Mouse (Mus musculus) T-helper 1 cell (primary cell): Measurements from ENCODE around the gene Syap1.
"Not testable (repeated sequence)": the region's sequence is repeated elsewhere in the genome, so short reads cannot be mapped to it uniquely, and the experiment has no call there.

Experiments
- in situ Hi-C: fragments of 300-600 bp; cut with MboI, MseI; formaldehyde crosslinking; loops from one replicate; pipeline ENCODE4 v1.15.1; 2025; ENCODE audit warnings: high pct_unique_total_duplicates

Gene Syap1

DNA sequence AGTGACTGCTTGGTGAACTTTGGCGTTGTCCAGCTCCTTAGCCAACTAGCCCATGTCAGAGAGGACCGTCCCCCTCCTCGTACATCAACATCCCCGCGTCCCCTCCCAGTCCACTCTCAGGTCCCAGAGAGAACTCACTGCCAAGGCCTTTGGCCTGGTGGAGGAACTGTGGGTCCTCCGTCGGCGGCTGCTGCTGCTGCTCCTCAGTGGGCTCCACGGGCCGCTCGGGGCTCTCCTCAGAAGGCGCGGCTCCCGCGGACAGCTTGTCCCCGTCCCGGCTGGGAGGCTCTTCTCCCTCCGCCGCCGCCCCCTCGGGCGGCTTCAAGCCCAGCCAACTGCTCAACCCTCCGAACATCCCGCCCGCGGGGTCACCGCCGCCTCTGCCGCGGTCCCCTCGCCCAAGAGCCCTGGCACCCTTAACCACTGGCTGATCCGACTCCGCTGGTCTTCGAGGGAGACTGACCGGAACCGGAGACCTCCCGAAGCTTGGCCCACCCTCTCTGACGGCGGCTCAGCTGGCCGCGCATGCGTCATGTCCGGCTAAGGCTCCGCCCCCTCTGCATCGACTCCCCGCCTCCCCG lies at the start of gene Syap1:
Syap1 (minus strand) TSS at position 517 of the 581 bp plus-strand sequence.
- in situ Hi-C loops, result no loop called here

DNA sequence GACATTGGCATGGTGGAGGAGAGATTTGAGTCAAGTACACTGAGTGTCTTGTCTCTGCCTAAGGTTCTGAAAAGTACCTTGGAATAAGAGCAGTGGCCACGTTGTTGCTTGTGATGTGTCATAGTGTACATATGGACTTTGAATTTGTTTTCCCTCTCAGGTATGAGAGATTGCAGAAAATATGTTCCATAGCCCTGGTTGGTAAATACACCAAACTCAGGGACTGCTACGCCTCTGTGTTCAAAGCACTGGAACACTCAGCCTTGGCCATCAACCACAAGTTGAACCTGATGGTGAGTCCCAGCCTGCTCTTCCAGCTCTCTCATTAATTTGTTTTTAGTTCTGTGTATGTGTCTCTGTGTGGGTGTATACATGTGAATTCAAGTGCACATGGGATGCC lies 43.2 kb upstream of the Syap1 start:
- in situ Hi-C loops, result loop anchor here (25.0 kb wide), 1 partner anchor 1131 kb away; no protein-coding TSS in a partner anchor

DNA sequence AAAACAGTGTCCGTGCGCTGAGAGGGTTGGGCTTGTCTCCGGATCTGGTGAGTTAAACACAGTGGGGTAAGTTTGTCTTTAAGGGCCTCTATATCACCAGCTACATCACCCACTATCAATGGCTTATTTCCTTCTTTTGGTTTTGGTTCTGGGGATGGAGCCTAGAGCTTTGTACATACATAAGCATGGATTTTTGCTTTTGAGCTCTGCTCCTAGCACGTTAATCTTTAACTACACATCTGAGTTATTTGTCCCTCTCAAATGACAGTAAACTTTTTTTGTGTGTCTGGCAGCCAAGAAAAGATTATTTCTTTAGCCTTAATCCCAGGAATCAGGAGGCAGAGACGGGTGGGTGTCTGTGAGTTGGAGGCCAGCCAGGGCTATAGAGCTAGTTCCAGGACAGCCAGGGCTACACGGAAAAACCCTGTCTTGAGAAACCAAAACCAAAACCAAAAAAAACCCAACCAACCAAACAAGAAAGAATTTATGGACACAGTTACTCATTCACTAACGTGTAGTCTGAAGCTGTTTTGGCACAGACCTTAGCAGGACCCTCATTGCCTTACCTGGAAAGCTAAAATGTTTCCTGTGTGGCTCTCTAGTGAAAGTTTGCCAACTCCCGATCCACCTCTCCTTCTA lies 33.4 kb upstream of the Syap1 start:
- in situ Hi-C loops, result no loop called here

DNA sequence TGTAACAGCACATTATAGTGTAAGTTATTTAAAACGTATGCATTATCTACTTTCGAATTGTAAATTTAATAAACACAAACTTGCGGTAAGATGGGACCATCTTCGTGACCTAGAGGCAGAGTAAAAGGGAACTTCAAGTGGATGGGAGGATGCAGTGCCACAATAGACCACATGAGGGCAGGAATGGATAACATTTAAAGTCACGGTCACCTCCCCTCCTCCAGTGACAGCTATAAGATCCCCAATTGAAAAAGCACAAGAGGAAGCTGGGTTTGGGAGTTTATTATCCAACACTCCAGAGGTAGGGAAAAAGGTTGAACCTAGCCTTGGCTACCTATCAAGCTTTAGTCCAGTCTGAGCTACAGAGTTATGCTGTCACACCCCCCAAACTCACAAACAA lies 27.4 kb upstream of the Syap1 start:
- in situ Hi-C loops, result no loop called here

DNA sequence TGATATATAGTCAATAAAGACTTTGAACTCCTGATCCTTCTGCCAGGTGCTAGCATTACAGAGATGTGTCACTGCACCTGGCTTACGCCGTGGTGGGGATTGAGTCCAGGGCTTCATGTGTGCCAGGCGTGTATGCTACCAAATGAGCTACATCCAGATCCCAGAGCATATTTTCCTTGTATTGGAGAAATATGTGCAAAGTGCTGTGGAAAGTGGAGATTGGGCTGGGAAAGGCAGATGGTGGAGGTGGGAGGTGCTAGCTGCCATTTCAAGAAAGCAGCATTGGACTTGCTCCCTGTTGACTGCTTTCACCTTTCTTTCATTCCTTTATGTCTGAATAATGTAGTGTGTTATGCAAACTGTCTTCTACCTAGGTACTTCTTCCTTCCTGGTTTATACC lies 25.4 kb upstream of the Syap1 start:
- in situ Hi-C loops, result no loop called here

DNA sequence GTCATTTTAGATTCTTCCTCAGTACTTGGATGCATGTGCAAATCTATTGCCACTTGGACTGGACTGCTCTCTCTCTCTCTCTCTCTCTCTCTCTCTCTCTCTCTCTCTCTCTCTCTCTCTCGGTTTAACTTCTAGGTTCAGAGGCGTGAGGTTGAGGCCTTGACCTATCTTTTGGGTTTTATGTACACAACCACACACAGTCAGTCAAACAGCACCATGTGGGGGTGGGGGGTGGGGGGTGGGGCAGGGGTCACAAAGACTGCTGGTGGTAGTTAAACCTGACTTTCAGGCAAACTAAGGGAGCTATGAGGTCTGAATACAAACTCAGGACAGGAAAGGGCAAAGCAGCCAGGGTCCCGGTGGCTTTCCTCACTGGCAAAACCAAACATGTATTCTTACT lies 19.3 kb upstream of the Syap1 start:
- in situ Hi-C loops, result no loop called here

DNA sequence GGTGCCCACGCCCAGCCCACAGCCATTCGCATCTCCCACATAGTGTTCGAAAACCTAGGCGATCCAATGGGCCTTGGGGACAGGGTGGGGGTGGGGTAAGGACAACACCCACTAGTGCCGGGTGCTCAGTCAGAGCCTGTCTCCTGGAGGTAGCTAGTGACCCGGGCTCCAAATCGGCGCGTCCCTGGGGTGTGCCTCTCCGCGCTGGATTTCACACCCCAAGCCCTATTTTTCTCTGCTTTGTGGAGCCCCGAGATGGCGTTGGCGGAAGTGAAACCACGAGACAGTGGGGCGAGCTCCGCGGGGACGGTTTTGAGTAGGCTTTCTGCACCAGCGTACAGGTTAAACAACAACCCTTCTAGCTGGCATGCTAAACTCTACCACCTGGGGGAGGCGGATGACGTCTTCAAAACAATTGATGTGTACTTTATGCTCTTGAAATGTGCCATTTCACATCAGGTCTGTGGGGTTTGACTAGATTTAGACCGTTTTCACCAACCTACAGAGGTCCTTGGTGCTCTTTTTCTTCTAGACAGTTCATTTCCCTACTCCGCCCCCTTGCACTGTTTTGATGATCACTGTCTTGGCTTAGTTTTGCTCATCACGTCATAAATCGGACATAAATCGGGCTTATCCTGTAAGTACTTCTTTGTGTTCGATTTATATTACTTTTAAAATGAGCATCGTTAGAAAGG lies 13.9 kb upstream of the Syap1 start:
- in situ Hi-C loops, result no loop called here

DNA sequence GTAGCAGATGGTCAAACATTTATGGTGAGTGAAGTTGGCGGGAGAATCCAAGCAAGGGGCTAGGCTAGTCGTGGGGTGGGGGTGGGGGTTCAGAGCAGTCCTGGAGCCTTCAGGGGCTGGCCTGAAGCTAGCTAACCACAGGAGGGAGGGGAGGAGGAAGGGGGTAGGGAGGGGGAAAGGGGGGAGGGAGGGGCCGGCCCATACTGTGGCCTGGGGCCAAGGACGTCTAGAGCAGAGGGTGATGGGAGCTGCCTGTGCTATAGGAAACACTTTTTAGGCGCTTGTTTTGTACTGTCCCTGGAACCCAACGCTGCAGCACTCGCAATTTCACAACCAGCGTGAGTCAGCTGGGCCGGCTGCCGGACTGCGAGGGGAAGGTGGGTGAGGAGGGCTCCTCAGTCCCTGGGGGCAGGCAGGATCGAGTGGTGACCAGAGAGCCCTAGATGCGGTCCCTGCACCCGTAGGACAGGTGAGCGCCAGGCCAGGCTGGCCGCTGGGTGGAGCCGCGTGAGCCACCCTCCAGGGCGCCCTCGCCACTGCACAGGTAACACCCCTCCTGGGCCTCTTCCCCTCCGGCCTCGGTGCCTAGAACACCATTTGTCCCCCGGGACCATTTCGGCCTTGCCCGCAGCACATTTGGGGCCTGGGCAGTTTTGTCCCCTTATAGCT lies 13.3 kb upstream of the Syap1 start:
- in situ Hi-C loops, result no loop called here

DNA sequence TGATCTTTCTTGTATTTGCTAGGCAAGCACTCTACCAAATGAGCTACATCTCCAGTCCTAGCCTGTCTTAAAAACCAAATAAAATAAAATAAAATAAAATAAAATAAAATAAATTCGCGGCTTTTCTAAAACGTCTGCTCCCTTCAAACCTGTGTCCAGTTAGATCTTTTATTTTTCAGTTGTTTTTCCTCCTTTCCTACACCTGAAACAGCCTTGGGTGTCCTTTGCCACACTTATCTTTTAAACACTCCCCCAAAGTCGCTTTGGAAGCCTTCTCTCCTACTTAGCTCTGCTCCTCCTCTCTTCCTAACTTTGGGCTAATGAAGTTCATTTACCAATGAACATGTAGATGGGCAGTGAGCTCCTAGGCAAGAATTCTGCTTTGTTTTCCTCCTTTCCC lies 12.7 kb upstream of the Syap1 start, which contains the start of gene Ctps2:
Ctps2 (plus strand) TSS at position 301 of the 400 bp plus-strand sequence.
- in situ Hi-C loops, result no loop called here

DNA sequence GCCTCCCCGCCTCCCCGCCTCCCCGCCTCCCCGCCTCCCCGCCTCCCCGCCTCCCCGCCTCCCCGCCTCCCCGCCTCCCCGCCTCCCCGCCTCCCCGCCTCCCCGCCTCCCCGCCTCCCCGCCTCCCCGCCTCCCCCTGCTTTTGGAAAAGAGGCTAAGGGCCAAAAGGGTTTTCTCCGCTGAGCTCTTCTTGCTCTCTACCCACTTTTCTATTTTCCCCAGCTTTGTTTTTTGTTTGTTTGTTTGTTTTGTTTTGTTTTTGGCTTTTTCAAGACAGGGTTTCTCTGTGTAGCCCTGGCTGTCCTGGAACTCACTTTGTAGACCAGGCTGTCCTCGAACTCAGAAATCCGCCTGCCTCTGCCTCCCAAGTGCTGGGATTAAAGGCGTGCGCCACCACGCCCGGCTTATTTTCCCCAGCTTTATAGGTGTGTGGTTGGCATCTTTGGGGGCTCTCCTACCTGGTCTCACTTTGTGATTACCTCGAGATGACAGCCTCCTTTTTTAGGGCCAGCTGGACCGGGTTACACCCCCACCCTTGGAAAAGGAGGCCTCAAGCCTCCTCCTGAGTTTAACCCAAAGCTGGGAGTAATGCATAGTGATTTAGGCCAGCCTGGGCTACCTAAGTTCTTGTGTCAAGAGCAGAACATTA lies 452 bp upstream of the Syap1 start:
- in situ Hi-C loops, result not testable (repeated sequence)

DNA sequence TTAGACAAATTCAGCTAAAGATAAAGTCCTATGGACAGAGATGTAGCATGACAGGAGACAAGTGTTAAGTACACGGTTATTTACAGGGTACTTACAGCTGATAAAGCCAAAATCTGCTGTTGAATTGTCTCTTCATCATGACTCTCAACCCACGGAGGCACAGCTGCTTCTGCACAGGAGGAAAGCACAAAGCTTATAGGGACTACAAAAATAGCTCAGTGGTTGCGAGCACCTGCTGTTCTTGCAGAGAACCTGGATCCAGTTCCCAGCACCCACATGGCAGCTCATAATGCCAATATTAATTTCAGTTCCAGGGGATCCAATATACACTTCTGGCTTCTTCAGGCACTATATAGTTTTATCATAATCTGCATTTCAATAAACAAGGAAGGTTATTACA lies 10.0 kb downstream of the Syap1 start:
- in situ Hi-C loops, result no loop called here

DNA sequence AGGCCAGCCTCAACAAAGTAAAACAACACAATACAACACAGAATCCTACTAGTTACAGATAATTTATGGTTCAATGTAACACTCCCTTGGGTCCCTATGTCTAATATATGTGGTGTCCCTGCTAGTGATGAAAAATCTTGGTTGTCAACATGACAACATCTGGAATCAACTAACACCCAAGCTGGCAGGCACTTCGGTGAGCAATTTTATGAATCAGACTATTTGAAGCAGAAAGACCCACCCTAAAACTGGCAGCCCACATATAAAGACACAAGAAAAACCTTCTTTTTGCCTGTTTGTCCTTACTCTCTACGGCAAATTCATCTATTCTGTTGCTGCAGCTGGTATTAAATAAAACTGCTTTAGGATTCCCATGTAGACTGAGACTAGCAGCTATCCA lies 14.5 kb downstream of the Syap1 start:
- in situ Hi-C loops, result no loop called here

DNA sequence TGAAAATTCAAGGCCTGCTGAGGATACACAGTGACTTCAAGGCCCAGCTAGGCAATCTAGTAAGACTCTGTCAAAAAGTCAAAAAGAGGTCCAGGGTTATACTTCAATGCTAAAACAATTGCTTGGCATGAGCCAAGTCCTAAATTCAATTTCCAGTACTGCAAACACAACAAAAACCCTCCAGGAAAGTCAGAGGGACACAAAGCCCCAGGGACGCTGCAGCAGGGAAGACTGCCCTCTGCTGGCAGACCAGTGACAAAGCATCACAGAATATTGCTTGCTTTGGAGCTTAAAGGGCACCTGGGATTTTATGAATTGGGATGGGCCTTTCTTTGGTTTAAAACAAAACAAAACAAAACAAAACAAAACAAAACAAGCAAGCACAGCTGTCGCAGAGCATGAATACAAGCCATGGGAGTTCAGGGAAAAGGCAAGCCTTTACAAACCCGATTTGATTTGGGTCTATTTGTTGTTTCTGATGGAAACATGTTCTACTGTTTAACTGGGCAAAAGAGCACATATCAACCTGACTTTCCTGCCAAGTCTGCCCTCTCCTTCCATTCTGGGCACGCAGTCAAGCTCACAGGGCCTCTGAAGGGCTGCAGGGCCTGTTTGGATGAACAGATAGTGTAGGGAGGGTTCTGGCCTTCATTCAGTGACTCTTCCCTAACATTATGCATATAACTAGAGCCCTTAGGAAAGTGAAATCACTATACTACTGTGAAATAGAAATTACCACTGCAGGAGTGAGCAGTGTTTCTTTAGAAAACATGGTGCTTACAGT lies 16.3 kb downstream of the Syap1 start:
- in situ Hi-C loops, result no loop called here

DNA sequence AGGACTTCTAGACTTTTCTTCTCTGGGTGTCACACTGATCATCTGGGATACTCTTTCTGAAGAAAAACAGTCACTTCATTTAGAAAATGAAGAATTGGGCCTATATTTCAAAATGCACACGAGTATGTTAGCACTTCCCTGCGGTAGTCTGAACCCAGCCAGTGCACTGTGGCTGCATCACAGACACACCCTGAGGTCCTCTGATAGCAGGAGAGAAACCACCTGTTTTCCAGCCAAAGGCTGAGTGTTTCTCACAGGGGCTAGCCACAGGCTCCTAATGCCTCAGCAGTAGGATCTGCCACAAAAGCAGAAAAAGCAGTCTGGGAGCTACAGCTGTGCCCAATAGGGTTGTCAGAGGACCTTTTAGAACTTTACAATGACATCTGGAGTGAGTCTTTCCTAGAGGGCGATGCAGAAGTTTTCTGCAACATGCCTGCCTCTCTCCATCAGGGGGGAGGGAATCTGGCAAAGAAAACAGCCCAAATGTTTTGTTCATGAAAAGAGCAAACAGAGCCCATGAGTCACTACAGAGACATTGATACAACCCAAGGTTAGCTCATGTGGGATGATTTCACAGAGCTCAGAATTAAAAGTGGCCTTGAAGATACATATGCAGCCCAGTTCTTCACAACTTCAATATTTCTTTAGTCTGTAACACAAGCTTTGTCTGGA lies 19.8 kb downstream of the Syap1 start:
- in situ Hi-C loops, result no loop called here

DNA sequence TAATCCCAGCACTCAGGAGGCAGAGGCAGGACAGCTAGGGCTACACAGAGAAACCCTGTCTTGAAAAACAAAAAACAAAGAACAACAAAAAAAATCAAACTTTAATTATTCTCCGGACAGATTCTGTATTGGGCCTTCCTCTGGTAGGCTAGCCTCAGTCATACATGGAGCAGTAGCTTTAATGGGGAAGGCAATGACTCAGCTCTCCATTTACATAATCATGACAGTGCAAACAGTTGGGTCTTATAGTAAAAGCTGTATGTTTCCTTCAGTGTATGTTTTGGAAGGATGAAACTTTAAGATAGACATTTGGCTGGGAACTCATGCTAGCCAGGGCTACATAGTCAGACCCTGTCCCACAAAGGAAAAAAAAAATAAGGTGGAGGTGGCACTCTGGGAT lies 39.6 kb downstream of the Syap1 start:
- in situ Hi-C loops, result no loop called here

DNA sequence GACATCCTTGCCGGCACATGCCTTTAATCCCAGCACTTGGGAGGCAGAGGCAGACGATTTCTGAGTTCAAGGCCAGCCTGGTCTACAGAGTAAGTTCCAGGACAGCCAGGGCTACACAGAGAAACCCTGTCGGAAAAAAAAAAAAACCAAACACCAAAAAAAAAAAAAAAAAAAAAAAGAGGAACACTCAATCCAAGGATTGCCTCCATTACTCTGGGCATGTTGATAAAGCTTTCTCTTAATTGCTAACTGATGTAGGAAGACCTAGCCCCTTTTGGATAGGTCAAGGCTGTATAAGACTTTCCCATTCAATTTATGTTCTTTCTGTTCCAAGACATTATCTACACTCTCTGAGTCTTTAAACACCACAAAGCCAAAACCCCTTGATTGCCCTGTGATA lies 42.7 kb downstream of the Syap1 start:
- in situ Hi-C loops, result no loop called here

DNA sequence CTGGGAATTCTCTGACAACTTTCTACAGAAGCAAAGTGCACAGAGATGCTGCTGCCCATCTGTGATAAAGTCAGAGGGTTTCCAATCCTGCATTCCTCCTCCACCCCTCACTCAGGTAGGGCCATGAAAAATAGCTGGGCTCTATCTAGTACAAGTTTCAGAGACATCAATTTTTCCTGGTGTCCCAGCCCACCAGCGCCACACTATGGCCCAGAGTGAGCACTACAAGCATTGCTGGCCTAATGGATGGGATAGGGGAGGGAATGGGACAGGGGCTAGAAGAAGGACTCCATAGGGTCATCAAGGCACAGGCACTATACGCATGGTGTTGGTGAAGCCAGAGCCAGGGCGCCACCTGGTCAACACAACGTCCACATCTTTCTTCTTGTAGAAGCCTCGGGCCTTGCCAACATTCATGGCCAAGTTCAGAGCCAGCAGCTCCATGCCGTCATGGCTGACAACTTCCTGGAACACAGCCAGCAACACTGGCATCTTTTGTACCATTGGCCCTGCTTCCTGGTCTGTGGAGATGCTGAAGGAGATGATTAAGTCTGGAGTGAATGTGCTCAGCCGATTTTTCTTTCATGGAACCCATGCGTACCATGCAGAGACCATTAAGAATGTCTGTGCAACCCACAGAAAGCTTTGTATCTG lies 43.7 kb downstream of the Syap1 start:
- in situ Hi-C loops, result no loop called here

DNA sequence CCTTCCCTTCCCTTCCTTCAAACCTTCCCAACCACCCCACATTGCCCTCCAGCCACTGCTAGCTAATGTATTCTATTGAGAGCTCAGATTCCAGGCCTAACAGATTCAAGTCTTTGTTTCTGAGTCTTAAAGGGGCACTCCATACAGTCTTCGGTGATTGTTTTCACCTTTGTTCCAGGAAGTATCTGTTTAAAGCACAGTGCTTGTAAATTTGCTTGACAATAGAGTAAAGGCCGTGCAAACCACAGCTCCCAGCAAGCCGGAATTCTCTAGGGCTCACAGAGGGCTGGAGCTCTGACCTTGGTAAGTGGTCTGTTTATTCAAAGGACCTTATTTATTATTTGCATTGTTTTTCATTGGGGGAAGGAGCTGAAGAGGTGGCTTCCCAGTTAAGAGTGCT lies 56.1 kb downstream of the Syap1 start:
- in situ Hi-C loops, result no loop called here

DNA sequence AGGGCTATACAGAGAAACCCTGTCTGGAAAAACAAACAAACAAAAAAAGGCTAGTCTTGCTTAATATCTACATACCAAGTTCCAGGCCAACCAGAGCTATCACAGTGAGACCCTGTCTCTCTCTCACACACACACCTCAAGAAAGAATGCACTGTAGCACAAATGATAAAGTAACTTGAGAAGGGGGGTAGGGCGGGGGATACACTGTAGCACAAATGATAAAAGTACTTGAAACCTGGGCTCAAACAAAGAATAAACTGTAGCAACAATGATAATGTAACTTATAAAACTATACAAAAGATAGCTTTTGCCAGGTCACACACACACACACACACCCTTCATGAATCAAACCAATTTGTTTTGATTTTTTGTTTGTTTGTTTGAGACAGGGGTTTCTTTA lies 56.7 kb downstream of the Syap1 start:
- in situ Hi-C loops, result no loop called here

DNA sequence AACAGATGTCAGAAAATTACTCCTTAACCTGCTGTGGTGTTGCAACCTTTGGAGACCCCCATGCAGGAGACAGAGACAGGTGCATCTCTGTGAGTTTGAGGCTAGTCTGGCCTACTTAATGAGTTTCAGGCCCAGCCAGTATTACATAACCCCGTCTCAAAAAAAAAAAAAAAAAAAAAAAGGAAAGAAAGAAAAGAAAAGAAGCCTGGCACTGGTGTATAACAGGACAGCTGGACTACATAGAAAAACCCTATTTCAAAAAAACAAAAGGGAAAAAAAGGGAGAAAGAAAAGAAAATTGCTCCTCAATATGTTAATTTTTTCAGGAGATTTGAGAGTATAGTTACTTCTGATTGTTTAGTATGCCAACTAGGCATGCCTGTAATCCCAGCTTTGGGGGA lies 57.2 kb downstream of the Syap1 start:
- in situ Hi-C loops, result no loop called here
